In genomic region chr11:121024163-121024562, GRCm38 (mm10) we compare ENCODE assay signal across 24 mouse cellular contexts. TPM values are rescaled to one million over a fixed set of nuclear protein-coding genes. Genes with fewer than 3 reads are reported as not detected.
"Had no signal": no experiment of that assay in that cellular context is flagged by ENCODE, and none has a peak within 500 bp of the region (broad histone marks: within the 10 kb centered on the region; RNA-seq: fewer than 3 reads in every experiment).

No protein-coding gene starts in this region.

- H3K4me3 ChIP-seq: midbrain, embryonic 10.5 days; midbrain, embryonic 12.5 days; midbrain, embryonic 15.5 days; neural tube, embryonic 12.5 days; stomach, embryonic 15.5 days had no signal

- H3K27ac ChIP-seq: liver, embryonic 14.5 days; midbrain, embryonic 10.5 days; midbrain, embryonic 12.5 days; midbrain, embryonic 15.5 days; neural tube, embryonic 12.5 days; stomach, embryonic 15.5 days; stomach, postnatal 0 days had no signal

- H3K9me3 ChIP-seq: midbrain, embryonic 10.5 days; midbrain, embryonic 12.5 days; midbrain, embryonic 15.5 days; neural tube, embryonic 12.5 days; stomach, embryonic 15.5 days had no signal

- ATAC-seq: midbrain, embryonic 15.5 days had no signal

- H3K9ac ChIP-seq: liver, embryonic 14.5 days; lung, embryonic 14.5 days; midbrain, embryonic 12.5 days; midbrain, embryonic 15.5 days; neural tube, embryonic 12.5 days; stomach, embryonic 15.5 days had no signal

- H3K4me2 ChIP-seq: lung, embryonic 14.5 days; midbrain, embryonic 12.5 days; midbrain, embryonic 15.5 days; neural tube, embryonic 12.5 days; stomach, embryonic 15.5 days had no signal

- H3K36me3 ChIP-seq: midbrain, embryonic 10.5 days; midbrain, embryonic 12.5 days; midbrain, embryonic 15.5 days; neural tube, embryonic 12.5 days; stomach, embryonic 15.5 days had no signal

- DNase-seq: lung, adult 18-20 months; lung, embryonic 14.5 days; lung, postnatal 10 days; lung, postnatal 4 days; right cerebral cortex, postnatal 25 days; thymus, adult 2 months; thymus, postnatal 14 days; thymus, postnatal 36 days had no signal

- H3K4me1 ChIP-seq: midbrain, embryonic 10.5 days; midbrain, embryonic 12.5 days; midbrain, embryonic 15.5 days; neural tube, embryonic 12.5 days; stomach, embryonic 15.5 days had no signal

- H3K27me3 ChIP-seq: midbrain, embryonic 15.5 days; neural tube, embryonic 12.5 days; stomach, embryonic 15.5 days had no signal

RNA-seq across cellular contexts. Expression of gene Cd7, which starts 15.1 kb away (rescaled TPM):
- total RNA-seq: midbrain, postnatal 0 days had no signal
- polyA plus RNA-seq: lung, embryonic 14.5 days; midbrain, embryonic 10.5 days; midbrain, embryonic 12.5 days; midbrain, embryonic 15.5 days; midbrain, postnatal 0 days; neural tube, embryonic 14.5 days had no signal

RNA-seq across cellular contexts. Expression of gene Sectm1b, which starts 39.2 kb away (rescaled TPM):
- total RNA-seq: megakaryocyte, adult 5-6 weeks; megakaryocyte-erythroid progenitor cell, adult 5-6 weeks; midbrain, postnatal 0 days; monocyte, adult 5-6 weeks; neutrophil, adult 5-6 weeks had no signal
- polyA plus RNA-seq: lung, embryonic 14.5 days; midbrain, embryonic 10.5 days; midbrain, embryonic 12.5 days; midbrain, embryonic 15.5 days; midbrain, postnatal 0 days; neural tube, embryonic 12.5 days; neural tube, embryonic 14.5 days; spleen, adult 2 months; testis, adult 2 months had no signal

RNA-seq across cellular contexts. Expression of gene Sectm1a, which starts 56.9 kb away (rescaled TPM):
- total RNA-seq: megakaryocyte-erythroid progenitor cell, adult 5-6 weeks; midbrain, postnatal 0 days; monocyte, adult 5-6 weeks; neutrophil, adult 5-6 weeks had no signal
- polyA plus RNA-seq: lung, embryonic 16.5 days; midbrain, embryonic 10.5 days; midbrain, embryonic 12.5 days; midbrain, embryonic 15.5 days; midbrain, postnatal 0 days; neural tube, embryonic 12.5 days; neural tube, embryonic 14.5 days had no signal
